Comparison of ENCODE assay signal across 19 mouse cellular contexts in the genomic region with DNA sequence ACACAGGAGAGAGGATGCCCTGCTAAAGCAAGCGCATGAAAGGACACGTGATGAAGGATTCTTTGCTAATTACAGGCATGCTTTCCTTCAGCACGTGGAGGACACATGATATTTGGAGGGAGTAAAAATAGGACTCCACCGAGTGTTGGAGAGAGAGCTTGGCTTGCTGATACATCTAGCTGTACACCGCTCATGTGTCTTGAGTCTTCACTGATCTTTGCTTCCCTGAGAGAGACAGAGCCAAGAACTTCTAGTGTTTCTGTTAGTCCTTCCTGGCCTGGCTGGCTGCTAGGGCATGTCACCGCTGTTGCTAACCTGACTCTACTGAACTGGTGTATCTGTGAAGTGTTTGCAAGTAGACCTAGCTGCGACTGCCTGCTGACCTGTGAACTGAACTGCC. TPM values are rescaled to one million over a fixed set of nuclear protein-coding genes. Genes with fewer than 3 reads are reported as not detected.
"Had no signal": no experiment of that assay in that cellular context is flagged by ENCODE, and none has a peak within 500 bp of the region (broad histone marks: within the 10 kb centered on the region; RNA-seq: fewer than 3 reads in every experiment).

No protein-coding gene starts in this region.

- H3K27ac ChIP-seq: limb, embryonic 15.5 days; liver, embryonic 12.5 days; midbrain, embryonic 10.5 days; neural tube, embryonic 15.5 days; stomach, postnatal 0 days had no signal

- H3K4me3 ChIP-seq: limb, embryonic 15.5 days; liver, embryonic 12.5 days; midbrain, embryonic 10.5 days; myocyte; neural tube, embryonic 15.5 days had no signal

- DNase-seq: kidney, postnatal 10 days; kidney, postnatal 4 days; lung, embryonic 14.5 days; lung, postnatal 10 days; lung, postnatal 4 days; midbrain, embryonic 14.5 days; right cerebral cortex, adult 18-20 months; right cerebral cortex, postnatal 25 days had no signal

RNA-seq across cellular contexts. Expression of gene Tnfrsf18, which starts 1.8 kb away (rescaled TPM):
- total RNA-seq: layer of hippocampus, adult 8-10 months; layer of hippocampus, postnatal 14 days; left cerebral cortex, adult 18-20 months; left cerebral cortex, postnatal 25 days had no signal

RNA-seq across cellular contexts. Expression of gene Ttll10, which starts 35.0 kb away (rescaled TPM):
- total RNA-seq: left cerebral cortex, adult 18-20 months; left cerebral cortex, postnatal 25 days; megakaryocyte, adult 5-6 weeks had no signal
